Mouse (Mus musculus) heart, embryonic 11.5 days (tissue): ENCODE results near the gene P2rx1. TPM values are rescaled to one million over a fixed set of nuclear protein-coding genes. Genes with fewer than 3 reads are reported as not detected.

ENCODE experiments used
- ATAC-seq: fragments of 200-750 bp; cut with Nextera tagmentation; replicated peaks from 2 replicates; pipeline ENCODE4 v1.8.0; 2017; ENCODE audit warnings: moderate library complexity; ENCODE audit not compliant: insufficient number of reproducible peaks, low FRiP score, low TSS enrichment
- H3K27ac ChIP-seq: fragments of 300-500 bp; sonication (generic); 2 replicates; pipeline ENCODE4 v1.5.1; 2014; ENCODE audit warnings: mild to moderate bottlenecking, low read depth, low read length
- H3K27me3 ChIP-seq: fragments of 300-500 bp; sonication (generic); 2 replicates; pipeline ENCODE4 v1.6.1; 2014; ENCODE audit warnings: mild to moderate bottlenecking, low read length, mixed read lengths; ENCODE audit not compliant: control insufficient read depth, insufficient read depth
- H3K36me3 ChIP-seq: fragments of 300-500 bp; sonication (generic); 2 replicates; pipeline ENCODE4 v1.6.1; 2014; ENCODE audit warnings: mild to moderate bottlenecking, low read length, moderate library complexity, mixed read lengths; ENCODE audit not compliant: control insufficient read depth, insufficient read depth
- H3K4me1 ChIP-seq: fragments of 300-500 bp; sonication (generic); 2 replicates; pipeline ENCODE4 v1.6.1; 2014; ENCODE audit warnings: low read length; ENCODE audit not compliant: control insufficient read depth, insufficient read depth
- H3K4me2 ChIP-seq: fragments of 300-500 bp; sonication (generic); 2 replicates; pipeline ENCODE4 v1.6.1; 2014; ENCODE audit warnings: mild to moderate bottlenecking, moderate library complexity
- H3K4me3 ChIP-seq: fragments of 300-500 bp; sonication (generic); 2 replicates; pipeline ENCODE4 v1.5.1; 2014; ENCODE audit warnings: low read depth, low read length
- H3K9ac ChIP-seq: fragments of 300-500 bp; sonication (generic); 2 replicates; pipeline ENCODE4 v1.6.1; 2014; ENCODE audit warnings: mild to moderate bottlenecking, low read depth, low read length, moderate library complexity
- H3K9me3 ChIP-seq: fragments of 300-500 bp; sonication (generic); replicated peaks from 2 replicates; pipeline ENCODE4 v1.6.1; 2016; ENCODE audit warnings: low read length; ENCODE audit not compliant: control insufficient read depth
- WGBS: fragments of 180-500 bp; shearing (Covaris S2); extraction: QIAGEN DNeasy Blood & Tissue Kit; methylation state at CpG from one replicate; pipeline ENCODE4 v1.1.7; 2014; ENCODE audit not compliant: insufficient replicate concordance; 5-methylcytosine and 5-hydroxymethylcytosine counted together
- polyA plus RNA-seq: library from polyadenylated mRNA; unstranded; fragments of >200 nt; fragmentation: Nextera tagmentation; extraction: Ambion mirVana; gene quantifications from 2 replicates; pipeline ENCODE4 v1.2.1, GENCODE M21; 2014

P2rx1 gene
- polyA plus RNA-seq, 1 experiment from 2014 or later: 2.9 TPM

GRCm38 (mm10) chr11:72957318-72957717 lies 41.6 kb upstream of the P2rx1 start:
- 36% methylated on average over 2 of the region's 2 CpGs for WGBS
- Histone ChIP-seq H3K27me3 (peaks cover 32% of the 10 kb centered on the region), H3K4me2 (no peak overlapping the region), H3K27ac (no peak overlapping the region), H3K9me3 (no peaks in the 10 kb centered on the region), H3K36me3 (no peaks in the 10 kb centered on the region), H3K9ac (no peak overlapping the region), H3K4me1 (peaks cover 24% of the 10 kb centered on the region), H3K4me3 (no peak overlapping the region)
- ATAC-seq: no peak

GRCm38 (mm10) chr11:72959924-72960679 lies 38.8 kb upstream of the P2rx1 start:
- WGBS: 12% methylated on average over 15 of the region's 15 CpGs
- H3K4me2 ChIP-seq: peak overlapping the region; percentile 75; the same call in 1 of the 2 replicates
- no peak overlapping the region for H3K9ac ChIP-seq
- H3K9me3 ChIP-seq: no peaks in the 10 kb centered on the region
- no peak for ATAC-seq
- H3K4me1 ChIP-seq: peaks cover 19% of the 10 kb centered on the region
- peaks cover 33% of the 10 kb centered on the region for H3K27me3 ChIP-seq
- no peak overlapping the region for H3K27ac ChIP-seq
- H3K4me3 ChIP-seq: no peak overlapping the region
- H3K36me3 ChIP-seq: no peaks in the 10 kb centered on the region

DNA sequence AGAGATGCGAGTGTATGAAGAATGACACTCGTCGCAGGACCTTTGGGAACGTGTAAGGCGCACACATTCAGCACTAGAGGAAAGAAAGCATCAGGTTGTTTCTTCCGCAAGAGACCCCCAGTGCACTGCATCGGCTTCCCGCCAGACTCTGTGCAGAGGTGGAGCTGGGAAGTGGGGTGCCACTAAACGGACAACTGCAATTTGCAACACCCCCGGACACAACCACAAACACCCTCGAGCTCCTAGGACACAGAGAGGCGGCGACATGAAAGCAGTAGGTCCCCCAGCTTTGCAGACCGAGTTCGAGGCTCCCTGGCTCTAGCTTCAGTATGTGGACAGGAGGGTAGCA lies 38.2 kb upstream of the P2rx1 start:
- 2% methylated on average over 15 of the region's 15 CpGs for WGBS
- H3K4me1 ChIP-seq: peaks cover 19% of the 10 kb centered on the region
- peaks cover 33% of the 10 kb centered on the region for H3K27me3 ChIP-seq
- H3K36me3 ChIP-seq: no peaks in the 10 kb centered on the region
- no peaks in the 10 kb centered on the region for H3K9me3 ChIP-seq
- no peak overlapping the region for H3K27ac ChIP-seq
- ATAC-seq: no peak
- H3K4me2 ChIP-seq: peak overlapping the region; percentile 75
- no peak overlapping the region for H3K9ac ChIP-seq
- peak overlapping the region; percentile 45 for H3K4me3 ChIP-seq

DNA sequence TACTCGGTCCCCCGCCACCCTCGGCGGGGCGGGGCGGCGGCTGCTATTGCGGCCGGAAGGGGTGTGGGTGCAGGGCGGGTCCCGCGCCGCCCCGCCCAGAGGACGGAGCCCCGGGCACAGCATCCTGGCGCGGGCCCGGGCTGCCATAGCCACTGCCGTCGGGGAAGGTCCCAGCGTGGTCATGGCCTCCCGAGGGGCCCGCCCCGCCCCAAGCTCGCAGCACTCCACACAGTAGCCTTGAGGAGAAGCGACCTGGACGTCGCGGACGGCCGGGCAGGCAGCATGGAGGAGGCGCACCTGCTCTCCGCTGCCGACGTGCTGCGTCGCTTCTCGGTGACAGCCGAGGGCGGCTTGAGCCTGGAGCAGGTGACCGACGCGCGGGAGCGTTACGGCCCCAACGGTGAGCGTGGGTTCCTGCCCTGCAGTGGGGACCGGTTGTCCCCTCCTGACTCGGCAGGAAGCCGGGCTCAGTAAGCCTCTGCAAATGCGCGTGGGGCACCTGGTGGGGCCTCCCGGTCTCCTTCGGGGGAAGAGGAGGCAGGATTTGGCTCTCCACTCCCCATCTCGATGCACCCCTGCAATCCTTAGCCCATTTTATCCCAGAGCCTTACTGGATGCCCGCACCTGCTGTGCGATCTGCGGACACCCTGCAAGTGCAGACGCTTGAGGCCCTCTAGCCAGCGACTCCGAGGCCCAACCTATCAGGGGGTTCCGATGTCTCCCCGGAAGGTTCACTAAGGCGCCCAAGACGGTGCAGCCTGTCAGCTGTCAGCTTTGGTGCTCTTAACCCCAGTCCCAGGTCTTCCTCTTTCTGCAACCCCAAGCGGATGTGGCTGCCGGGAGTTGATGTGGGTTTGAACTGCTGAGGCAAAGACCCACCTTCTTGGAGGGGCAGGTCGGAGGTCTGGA lies 37.6 kb upstream of the P2rx1 start, which contains the start of gene Atp2a3:
Gene Atp2a3 (plus strand): TSS at position 98 of the 909 bp plus-strand sequence.
- ATAC-seq: no peak
- Histone ChIP-seq H3K4me1 (peaks cover 19% of the 10 kb centered on the region), H3K27me3 (peaks cover 33% of the 10 kb centered on the region), H3K4me2 (peak within 1 kb of the TSS; percentile 75), H3K9ac (peak within 1 kb of the TSS; percentile 61; the same call in 1 of the 2 replicates), H3K27ac (no peak within 1 kb of the TSS), H3K36me3 (no peaks in the 10 kb centered on the region), H3K4me3 (peak within 1 kb of the TSS; percentile 45), H3K9me3 (no peaks in the 10 kb centered on the region)
- WGBS: 2% methylated on average over 64 of the region's 70 CpGs

GRCm38 (mm10) chr11:72962378-72962777 lies 36.5 kb upstream of the P2rx1 start:
- Histone ChIP-seq H3K36me3 (no peaks in the 10 kb centered on the region), H3K27ac (no peak overlapping the region), H3K4me2 (no peak overlapping the region), H3K27me3 (peaks cover 33% of the 10 kb centered on the region), H3K9ac (no peak overlapping the region), H3K4me3 (no peak overlapping the region), H3K4me1 (peaks cover 19% of the 10 kb centered on the region), H3K9me3 (no peaks in the 10 kb centered on the region)
- no peak for ATAC-seq
- 89% methylated on average over 2 of the region's 2 CpGs for WGBS

- H3K4me3 ChIP-seq: no peak overlapping the region
- H3K36me3 ChIP-seq: no peaks in the 10 kb centered on the region
- 0 out of 2 replicates have a peak, but pooled peaks have one; percentile 9 for ATAC-seq
- no peak overlapping the region for H3K9ac ChIP-seq
- H3K27ac ChIP-seq: no peak overlapping the region
- no peaks in the 10 kb centered on the region for H3K9me3 ChIP-seq
- WGBS: 29% methylated on average over 7 of the region's 7 CpGs
- no peak overlapping the region for H3K4me2 ChIP-seq
- peaks cover 33% of the 10 kb centered on the region for H3K27me3 ChIP-seq
- H3K4me1 ChIP-seq: peaks cover 19% of the 10 kb centered on the region
Measured at GRCm38 (mm10) chr11:72963058-72963788, 35.7 kb upstream of the P2rx1 start.

GRCm38 (mm10) chr11:72963789-72964294 lies 35.1 kb upstream of the P2rx1 start:
- ATAC-seq: no peak
- WGBS: 49% methylated on average over 3 of the region's 3 CpGs
- Histone ChIP-seq H3K9ac (no peak overlapping the region), H3K4me3 (no peak overlapping the region), H3K4me2 (no peak overlapping the region), H3K9me3 (no peaks in the 10 kb centered on the region), H3K27ac (no peak overlapping the region), H3K27me3 (peaks cover 33% of the 10 kb centered on the region), H3K4me1 (peaks cover 19% of the 10 kb centered on the region), H3K36me3 (no peaks in the 10 kb centered on the region)

DNA sequence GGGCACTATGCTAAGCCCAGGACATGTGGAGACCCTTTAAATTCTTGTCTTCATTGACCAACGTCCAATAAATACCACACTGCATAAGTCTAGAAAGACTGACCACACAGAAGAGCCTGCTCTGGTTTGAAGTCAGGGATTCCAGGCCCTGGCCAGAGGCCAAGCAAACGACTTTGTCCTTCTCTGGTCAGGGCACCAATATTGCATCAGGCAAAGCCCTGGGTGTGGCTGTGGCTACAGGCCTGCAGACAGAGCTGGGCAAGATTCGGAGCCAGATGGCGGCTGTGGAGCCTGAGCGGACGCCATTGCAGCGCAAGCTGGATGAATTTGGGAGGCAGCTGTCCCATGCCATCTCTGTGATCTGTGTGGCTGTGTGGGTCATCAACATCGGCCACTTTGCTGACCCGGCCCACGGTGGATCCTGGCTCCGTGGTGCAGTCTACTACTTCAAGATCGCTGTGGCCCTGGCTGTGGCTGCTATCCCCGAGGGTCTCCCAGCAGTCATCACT lies 23.9 kb upstream of the P2rx1 start:
- H3K36me3 ChIP-seq: no peaks in the 10 kb centered on the region
- peaks cover 9% of the 10 kb centered on the region for H3K27me3 ChIP-seq
- H3K9ac ChIP-seq: no peak overlapping the region
- no peak overlapping the region for H3K4me3 ChIP-seq
- ATAC-seq: no peak
- H3K9me3 ChIP-seq: no peaks in the 10 kb centered on the region
- no peak overlapping the region for H3K27ac ChIP-seq
- H3K4me2 ChIP-seq: no peak overlapping the region
- H3K4me1 ChIP-seq: no peaks in the 10 kb centered on the region
- 73% methylated on average over 13 of the region's 13 CpGs for WGBS
